Mouse (Mus musculus) kidney, adult 9 months (tissue): Measurements from ENCODE around the gene Pmepa1.
A peak's percentile ranks its signal among the peaks of the same experiment; 100 is the strongest.

Source experiments
- DNase-seq: peaks from one replicate; pipeline ENCODE4 v3.0.0; 2022

The Pmepa1 gene

DNA sequence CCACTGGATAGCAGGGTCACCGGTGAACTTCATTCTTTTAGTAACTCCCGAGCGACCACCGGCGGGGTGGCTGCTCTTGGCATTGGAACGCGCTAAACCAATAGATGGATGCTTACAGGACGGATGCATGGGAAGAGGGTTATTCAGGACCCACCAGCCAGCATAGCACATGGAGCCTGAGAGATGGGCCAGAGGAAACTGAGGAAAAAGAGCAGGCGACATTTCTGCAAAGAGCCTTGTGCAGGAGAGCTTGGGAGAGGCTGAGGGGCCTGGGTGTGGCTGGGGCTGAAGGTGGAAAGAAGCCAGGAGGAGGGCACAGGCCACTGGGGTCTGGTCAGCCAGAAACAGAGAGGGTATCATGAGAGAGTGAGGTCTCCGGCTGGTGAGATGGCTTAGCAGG, 93.0 kb downstream of the Pmepa1 start:
- peak; percentile 6 for DNase-seq

DNA sequence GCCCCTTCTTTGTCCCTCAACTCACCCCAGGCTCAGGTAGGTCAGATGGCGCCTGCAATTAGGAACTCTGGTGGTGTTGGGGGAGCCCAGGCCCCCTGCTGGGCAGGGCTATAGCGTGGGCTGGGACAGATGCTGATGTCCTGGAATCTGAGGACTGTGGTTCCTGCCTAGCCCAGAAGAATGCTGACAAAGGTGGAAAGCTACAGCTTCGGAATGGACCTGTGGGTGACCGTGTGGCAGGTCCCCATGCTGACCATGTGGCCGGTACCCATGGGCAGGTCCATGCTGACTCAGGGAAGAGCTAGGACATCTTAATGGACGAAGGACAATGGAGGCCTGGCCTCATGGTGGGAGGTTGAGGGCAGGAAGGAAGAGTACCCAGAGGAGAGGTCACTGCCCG, 93.5 kb downstream of the Pmepa1 start:
- DNase-seq: peak; percentile 17

DNA sequence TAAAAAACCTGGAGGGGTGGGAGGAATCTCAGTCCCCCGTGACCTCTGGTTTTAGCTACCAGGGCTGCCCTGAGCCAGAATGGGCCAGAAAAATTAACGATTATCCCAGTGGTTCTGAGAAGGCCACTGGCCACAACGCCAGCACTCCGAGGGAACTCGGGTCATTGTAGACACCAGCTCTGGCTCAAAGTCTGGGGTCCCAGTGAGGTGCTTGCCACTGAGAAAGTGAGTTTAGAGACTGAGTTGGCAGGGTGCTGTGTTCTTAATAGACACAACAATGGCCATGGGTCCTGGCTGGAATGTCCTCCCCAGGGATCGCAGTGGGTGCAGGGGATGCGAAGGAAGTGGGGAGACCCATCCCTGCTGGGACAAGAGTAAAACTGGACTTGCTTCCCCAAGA, 94.4 kb downstream of the Pmepa1 start:
- peak; percentile 71 for DNase-seq

DNA sequence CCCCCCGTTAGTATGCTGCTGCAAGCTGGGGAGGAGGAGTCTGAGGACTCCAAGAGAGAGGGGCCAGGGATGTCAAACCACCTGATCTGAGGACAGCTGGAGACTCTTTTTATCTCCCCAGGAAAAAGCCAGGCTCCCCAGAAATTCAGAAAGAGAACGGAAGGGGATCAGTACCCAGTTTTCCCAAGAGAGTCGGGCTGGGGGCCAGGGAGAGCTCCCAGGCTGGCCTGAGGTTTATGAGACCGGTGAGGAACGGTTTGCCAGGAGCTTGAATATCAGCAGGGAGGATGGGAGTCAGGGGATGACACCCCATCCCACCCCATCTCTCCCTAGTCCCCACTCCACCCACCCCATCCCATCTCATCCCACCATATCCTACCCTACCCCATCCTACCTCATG, 94.8 kb downstream of the Pmepa1 start:
- no peak for DNase-seq

DNA sequence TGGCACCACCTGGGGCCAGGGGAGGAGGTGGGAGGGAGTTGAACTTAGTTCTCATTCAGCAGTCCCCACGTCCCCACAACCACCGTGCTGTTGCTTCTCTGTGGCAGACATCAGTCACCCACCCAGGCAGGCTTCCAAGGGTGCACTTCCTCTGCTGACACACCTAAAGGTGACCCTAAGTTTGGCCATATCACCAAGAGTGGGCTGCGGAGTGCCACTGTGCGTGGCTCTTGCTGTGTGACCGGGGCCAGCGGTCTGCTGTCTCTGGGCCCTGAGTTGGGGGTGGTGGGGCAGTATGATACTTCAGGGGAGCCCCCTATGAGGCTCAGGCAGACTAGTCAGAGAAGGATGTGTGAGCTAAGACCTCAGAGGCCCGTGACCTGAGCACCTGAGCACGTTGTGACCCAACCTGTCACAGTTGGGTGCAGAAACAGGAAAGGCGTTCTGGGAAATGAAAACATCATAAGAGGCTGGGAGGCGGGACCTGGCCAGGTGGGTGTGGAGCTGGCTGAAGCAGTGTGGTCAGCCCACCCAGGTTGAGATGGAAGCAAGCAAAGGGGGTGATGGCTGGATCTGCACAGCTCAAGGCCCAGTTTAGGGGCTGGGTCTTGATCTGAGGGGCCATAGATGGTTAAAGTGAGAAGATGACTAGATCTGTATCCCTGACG, 95.5 kb downstream of the Pmepa1 start:
- DNase-seq: peak; percentile 13

DNA sequence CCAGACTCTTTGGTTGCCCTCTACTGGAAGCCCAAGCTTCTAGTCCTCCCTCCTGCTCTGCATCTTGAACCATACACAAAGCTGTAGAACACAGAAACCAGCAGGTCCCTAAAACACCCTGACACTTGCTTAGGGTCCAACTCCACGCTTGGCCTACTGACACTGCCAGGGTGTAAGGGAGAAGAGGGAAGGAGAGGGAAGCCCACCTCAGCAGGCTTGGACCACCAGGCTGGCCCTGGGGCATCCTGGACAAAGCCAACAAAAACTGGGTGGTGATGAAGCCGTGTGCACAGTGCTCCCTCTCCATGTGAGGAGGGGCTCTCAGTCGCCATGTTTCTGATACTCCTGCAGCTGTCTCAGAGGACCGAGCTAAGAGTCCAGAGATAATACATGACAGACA, 96.3 kb downstream of the Pmepa1 start:
- peak; percentile 6 for DNase-seq

DNA sequence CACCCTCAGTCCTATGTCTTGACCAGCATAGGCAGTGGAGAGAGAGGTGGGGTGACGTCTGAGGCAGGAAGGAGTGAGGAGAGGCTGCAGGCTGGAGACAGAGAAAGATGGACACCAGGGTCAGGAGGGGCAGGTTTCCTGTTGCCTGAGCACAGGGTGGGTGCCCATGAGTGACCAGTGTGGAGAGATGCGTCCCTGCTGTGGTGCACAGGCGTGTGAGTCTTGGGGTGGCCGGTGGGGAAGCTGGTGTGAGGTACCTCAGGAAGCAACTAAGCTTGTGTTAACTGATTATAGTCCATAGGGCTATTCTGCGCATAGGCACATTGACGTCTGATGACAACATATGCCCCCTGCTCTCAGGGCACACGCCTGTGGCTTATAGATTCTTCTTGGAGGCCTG, 97.3 kb downstream of the Pmepa1 start:
- DNase-seq: peak; percentile 7

DNA sequence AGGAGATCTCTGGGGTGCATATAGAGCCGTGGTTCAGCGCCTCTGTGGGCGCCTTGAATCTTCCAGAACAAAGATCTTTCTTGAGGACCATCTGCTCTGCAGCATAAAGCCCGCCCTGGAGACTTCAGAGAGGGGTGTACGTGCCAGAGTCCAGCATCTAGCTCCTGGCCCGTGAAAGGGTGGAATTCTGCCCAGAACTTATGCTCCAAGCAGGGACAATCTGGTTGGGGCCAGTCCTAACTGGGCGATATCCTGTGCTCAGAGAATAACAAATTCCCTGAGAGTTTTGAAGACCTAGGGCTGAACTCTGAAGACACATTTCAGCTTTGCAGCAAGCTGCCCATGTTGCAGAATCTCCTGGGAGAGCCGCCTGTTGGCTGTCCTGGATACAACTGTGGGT, 98.4 kb downstream of the Pmepa1 start:
- peak; percentile 92 for DNase-seq

DNA sequence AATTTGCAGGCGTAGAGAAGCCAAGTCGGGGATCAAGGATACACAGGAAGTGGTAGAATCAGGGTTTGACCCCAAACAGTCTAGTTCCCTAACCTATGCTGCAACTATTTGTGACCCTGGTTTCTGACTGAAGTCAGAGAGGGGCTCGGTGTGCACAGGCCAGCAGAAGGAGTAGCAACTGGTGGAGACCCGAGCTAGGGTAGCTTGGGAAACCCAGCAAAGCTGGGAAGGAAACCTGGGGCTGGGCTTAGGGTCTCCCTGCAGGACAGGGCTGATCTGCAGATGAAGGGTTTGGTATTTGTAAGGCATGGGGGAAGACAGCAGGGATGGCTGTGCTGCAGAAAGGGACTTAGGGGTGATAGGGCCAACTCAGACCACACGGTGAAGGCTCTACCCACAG, 98.9 kb downstream of the Pmepa1 start:
- DNase-seq: peak; percentile 11

DNA sequence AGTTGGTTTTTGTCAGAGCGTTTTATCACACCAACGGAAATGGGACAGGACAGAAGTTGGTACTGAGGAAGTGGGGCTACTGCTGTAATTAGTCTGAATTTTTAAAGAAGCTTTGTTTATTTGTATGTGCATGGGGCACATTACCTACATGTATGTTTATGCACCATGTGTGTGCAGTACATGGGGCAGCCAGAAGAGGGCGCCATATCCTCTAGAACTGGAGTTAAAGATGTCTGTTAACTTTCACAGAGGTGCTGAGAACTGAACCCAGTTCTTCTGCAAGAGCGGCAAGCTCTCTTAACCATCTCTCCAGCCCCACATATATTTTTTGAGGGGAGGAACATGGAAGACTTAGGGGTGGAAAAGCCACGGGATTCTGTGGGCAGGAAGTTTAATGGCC, 100.6 kb downstream of the Pmepa1 start:
- peak; percentile 19 for DNase-seq

DNA sequence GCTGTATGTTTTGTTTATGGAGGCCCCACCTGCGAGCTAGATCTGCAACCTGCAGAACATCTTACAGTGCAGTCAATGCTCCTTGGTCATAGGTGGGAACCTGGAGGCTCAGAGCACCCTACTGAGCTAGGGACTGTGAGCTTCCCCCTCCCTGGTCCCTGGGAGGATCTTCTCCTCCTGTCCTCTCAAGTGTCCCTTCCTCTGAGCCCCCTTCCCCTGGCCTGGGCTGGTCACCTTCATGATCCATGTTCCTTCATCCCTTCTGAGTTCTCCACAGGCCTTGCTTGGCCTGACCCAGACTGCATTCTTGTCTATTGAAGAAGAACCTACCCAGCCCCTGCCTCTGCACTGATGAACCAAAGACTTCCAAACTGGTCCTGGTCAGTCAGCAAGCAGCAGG, 101.8 kb downstream of the Pmepa1 start:
- DNase-seq: no peak
